Mouse (Mus musculus) CH12.LX (cell line): ENCODE measurements at regions not wholly inside any gene's neighbourhood (a gene's known extent, or its start where the extent isn't known, plus 50 kb on each side); places are given as distances from the start of the nearest gene placed in this dataset.

Source experiments
- DNase-seq: peaks from one replicate; pipeline ENCODE4 v3.0.0-alpha.2; 2013; ENCODE audit errors: extremely low read depth
- H3K27ac ChIP-seq: 2 replicates; pipeline ENCODE4 v1.5.1; 2012; ENCODE audit warnings: low read depth, mild to moderate bottlenecking, control low read depth, moderate library complexity; ENCODE audit not compliant: insufficient read depth
- H3K27me3 ChIP-seq: replicated peaks from 2 replicates; pipeline ENCODE3; 2012; ENCODE audit warnings: inconsistent platforms
- H3K36me3 ChIP-seq, 2 experiments: replicated peaks in 1 of 2; 2 replicates each; pipeline versions ENCODE3 to v1.6.1; 2012; ENCODE audit warnings: inconsistent platforms in 1 of 2, low read length in 1 of 2, mild to moderate bottlenecking in 1 of 2, mixed read lengths in 1 of 2, moderate library complexity in 1 of 2; ENCODE audit not compliant: control insufficient read depth in 1 of 2, insufficient read depth in 1 of 2
- H3K4me1 ChIP-seq, 2 experiments: 2 replicates each; pipeline ENCODE4 v1.6.1; 2012; ENCODE audit warnings: inconsistent platforms in 1 of 2, moderate library complexity in 1 of 2; ENCODE audit not compliant: insufficient read depth in 2 of 2, control insufficient read depth in 1 of 2
- H3K4me2 ChIP-seq: 2 replicates; pipeline ENCODE4 v1.6.1; 2012; ENCODE audit warnings: low read depth, mild to moderate bottlenecking, control low read depth; ENCODE audit not compliant: poor library complexity, insufficient read depth, severe bottlenecking
- H3K4me3 ChIP-seq, 3 experiments: fragments of 150-350 bp in 1 of 3; sonication (generic) in 1 of 3; replicated peaks in 1 of 3; 2 replicates each; pipeline versions ENCODE3 to v1.5.1; 2011 to 2012; ENCODE audit warnings: low read depth in 2 of 3, low read length in 2 of 3, mild to moderate bottlenecking in 2 of 3, moderate library complexity in 2 of 3, control low read depth in 1 of 3, improper control_type of control experiment in 1 of 3, inconsistent platforms in 1 of 3, mixed read lengths in 1 of 3; ENCODE audit not compliant: poor library complexity in 1 of 3
- H3K79me2 ChIP-seq: replicated peaks from 2 replicates; pipeline ENCODE4 v1.6.1; 2012; ENCODE audit warnings: mild to moderate bottlenecking, moderate library complexity; ENCODE audit not compliant: control insufficient read depth, poor library complexity, insufficient read depth, severe bottlenecking; ENCODE audit errors: extremely low read depth
- H3K9ac ChIP-seq: 2 replicates; pipeline ENCODE4 v1.6.1; 2012; ENCODE audit warnings: low read depth, mild to moderate bottlenecking, control low read depth, moderate library complexity; ENCODE audit not compliant: insufficient read depth
- H3K9me3 ChIP-seq: replicated peaks from 2 replicates; pipeline ENCODE3; 2012; ENCODE audit warnings: low read length, inconsistent platforms, mixed read lengths
- CTCF ChIP-seq, 2 experiments: IDR thresholded peaks in 1 of 2; conservative IDR thresholded peaks in 1 of 2; 2 replicates each; pipeline ENCODE4 v1.5.1; 2011 to 2012; ENCODE audit warnings: low read depth in 2 of 2, low read length in 2 of 2, improper control_type of control experiment in 1 of 2, inconsistent platforms in 1 of 2, mild to moderate bottlenecking in 1 of 2, moderate library complexity in 1 of 2
- ETS1 ChIP-seq: conservative IDR thresholded peaks from 2 replicates; pipeline ENCODE4 v1.6.1; 2012; ENCODE audit warnings: low read depth, mild to moderate bottlenecking, inconsistent platforms, low read length, improper control_type of control experiment, moderate library complexity
- IRF4 ChIP-seq: IDR thresholded peaks from 2 replicates; pipeline ENCODE4 v1.6.1; 2014; ENCODE audit warnings: low read depth, mild to moderate bottlenecking, inconsistent platforms, low read length, improper control_type of control experiment
- KAT2A ChIP-seq: IDR thresholded peaks from 2 replicates; pipeline ENCODE4 v1.6.1; 2012; ENCODE audit warnings: low read length, improper control_type of control experiment, inconsistent platforms; ENCODE audit not compliant: insufficient replicate concordance
- NELFE ChIP-seq: IDR thresholded peaks from 2 replicates; pipeline ENCODE4 v1.6.1; 2011; ENCODE audit warnings: low read depth, low read length, improper control_type of control experiment
- NRF1 ChIP-seq: IDR thresholded peaks from 2 replicates; pipeline ENCODE4 v1.6.1; 2014; ENCODE audit warnings: low read depth, mild to moderate bottlenecking, inconsistent platforms, low read length, improper control_type of control experiment, moderate library complexity
- POLR2AphosphoS2 ChIP-seq: IDR thresholded peaks from 2 replicates; pipeline ENCODE4 v1.6.1; 2011; ENCODE audit warnings: low read depth, low read length, improper control_type of control experiment
- SIN3A ChIP-seq: IDR thresholded peaks from 2 replicates; pipeline ENCODE4 v1.6.1; 2012; ENCODE audit warnings: low read length, improper control_type of control experiment, inconsistent platforms
- UBTF ChIP-seq: IDR thresholded peaks from 2 replicates; pipeline ENCODE4 v1.6.1; 2012; ENCODE audit warnings: low read depth, mild to moderate bottlenecking, inconsistent platforms, low read length, improper control_type of control experiment, moderate library complexity
- ZKSCAN1 ChIP-seq: IDR thresholded peaks from 2 replicates; pipeline ENCODE4 v1.6.1; 2012; ENCODE audit warnings: low read depth, inconsistent platforms, low read length, improper control_type of control experiment, borderline replicate concordance
- dilution Hi-C: fragments of 300-500 bp; cut with MboI; formaldehyde crosslinking; loops from 2 replicates; pipeline ENCODE4 v1.14.3; 2020; ENCODE audit warnings: low sequenced_read_pairs; ENCODE audit not compliant: extremely low pct_unique_long_range_greater_than_20kb, extremely low pct_ligation_motif_present
- in situ Hi-C: fragments of 300-500 bp; cut with MboI; formaldehyde crosslinking; loops from 3 replicates; pipeline ENCODE4 v1.14.3; 2019; ENCODE audit warnings: low sequenced_read_pairs, low pct_ligation_motif_present, low pct_unique_long_range_greater_than_20kb, mixed read lengths

GRCm38 (mm10) chr1:190397811-190398210 is 227.3 kb upstream of the Prox1 start:
- no peak overlapping the region for H3K4me2 ChIP-seq
- no peak for DNase-seq
- in situ Hi-C loops (no loop called here), dilution Hi-C loops (no loop called here)
- no peak overlapping the region for H3K4me3 ChIP-seq
- no peaks in the 10 kb centered on the region for H3K36me3 ChIP-seq
- H3K79me2 ChIP-seq = no peaks in the 10 kb centered on the region
- no peak overlapping the region for H3K9ac ChIP-seq
- peaks cover 97% of the 10 kb centered on the region for H3K27me3 ChIP-seq
- H3K9me3 ChIP-seq = no peaks in the 10 kb centered on the region
- H3K4me1 ChIP-seq = no peaks in the 10 kb centered on the region
- no peak overlapping the region for H3K27ac ChIP-seq
- TF ChIP-seq KAT2A (no peak), IRF4 (no peak)

- H3K79me2 ChIP-seq = no peaks in the 10 kb centered on the region
- DNase-seq = no peak
- no peaks in the 10 kb centered on the region for H3K9me3 ChIP-seq
- H3K4me1 ChIP-seq = no peaks in the 10 kb centered on the region
- no peak overlapping the region for H3K9ac ChIP-seq
- dilution Hi-C loops (no loop called here), in situ Hi-C loops (no loop called here)
- H3K36me3 ChIP-seq = no peaks in the 10 kb centered on the region
- H3K4me3 ChIP-seq = no peak overlapping the region
- no peak overlapping the region for H3K4me2 ChIP-seq
- no peak for TF ChIP-seq NELFE
- peaks cover 93% of the 10 kb centered on the region for H3K27me3 ChIP-seq
- no peak overlapping the region for H3K27ac ChIP-seq
Measured at GRCm38 (mm10) chr1:190393061-190393460, 222.5 kb upstream of the Prox1 start.

- Histone ChIP-seq H3K27me3 (peaks cover 92% of the 10 kb centered on the region), H3K36me3 (no peaks in the 10 kb centered on the region), H3K27ac (no peak overlapping the region), H3K4me2 (no peak overlapping the region), H3K79me2 (no peaks in the 10 kb centered on the region), H3K9me3 (no peaks in the 10 kb centered on the region), H3K9ac (no peak overlapping the region)
- DNase-seq = no peak
- dilution Hi-C loops = no loop called here
- in situ Hi-C loops = no loop called here
- TF ChIP-seq UBTF (no peak), CTCF (conservative IDR thresholded peaks at IDR 0.05 in 1 of 2, IDR thresholded peaks at IDR 0.05 in 1 of 2; ENCODE audit: low read depth in 2 of 2, low read length in 2 of 2) (no peak), SIN3A (no peak), POLR2AphosphoS2 (no peak), NRF1 (no peak), ETS1 (no peak), ZKSCAN1 (no peak)
- TF ChIP-seq, all 38 proteins: peak for 0
- Histone ChIP-seq H3K4me3 (no peak overlapping the region), H3K4me1 (peaks cover 0 to 3% of the 10 kb centered on the region in 2 experiments; a peak in 1 of 4 replicates)
Measured at GRCm38 (mm10) chr1:190388853-190389252, 218.3 kb upstream of the Prox1 start.
